Mouse (Mus musculus): ENCODE measurements around the gene Gm3259. TPM values are rescaled to one million over a fixed set of nuclear protein-coding genes. Genes with fewer than 3 reads are reported as not detected.
"Not testable (repeated sequence)": the region's sequence is repeated elsewhere in the genome, so short reads cannot be mapped to it uniquely, and the experiment has no call there.

Gm3259 gene
- not detected in 2 replicates for polyA plus RNA-seq (2015; fragmentation: Nextera tagmentation; extraction: Ambion mirVana)

GRCm38 (mm10) chr5:95305611-95306010 is at the start of gene Gm3259:
TSS of gene Gm3259 (plus strand) at chr5:95305911.
- not testable (repeated sequence) for H3K9ac ChIP-seq; H3K4me1 ChIP-seq; H3K27me3 ChIP-seq; H3K4me3 ChIP-seq (replicated peaks); H3K27ac ChIP-seq (replicated peaks); H3K9me3 ChIP-seq (replicated peaks); H3K36me3 ChIP-seq; ATAC-seq (ENCODE audit: insufficient number of reproducible peaks, low FRiP score, low TSS enrichment, low read depth); H3K4me2 ChIP-seq (replicated peaks)
- 46% methylated on average over 2 of the region's 2 CpGs for whole genome bisulfite sequencing

- WGBS: no CpG with 5 or more reads among the region's 1 CpGs
- H3K4me1 ChIP-seq; ATAC-seq (ENCODE audit: insufficient number of reproducible peaks, low FRiP score, low TSS enrichment, low read depth); H3K9ac ChIP-seq; H3K27ac ChIP-seq (replicated peaks); H3K27me3 ChIP-seq; H3K36me3 ChIP-seq; H3K4me3 ChIP-seq (replicated peaks); H3K9me3 ChIP-seq (replicated peaks); H3K4me2 ChIP-seq (replicated peaks): not testable (repeated sequence)
Measured at GRCm38 (mm10) chr5:95272668-95273067, 33.0 kb upstream of the Gm3259 start, which contains the start of gene Gm10424. TSS of gene Gm10424 (minus strand) at chr5:95272768.

Other genes starting within 250 kb of the Gm3259 start
- not detected in 2 replicates for gene Gm7942, start 199.0 kb upstream of the Gm3259 start, polyA plus RNA-seq (2015; fragmentation: Nextera tagmentation; extraction: Ambion mirVana)
- gene Gm16513, start 123.3 kb upstream of the Gm3259 start, polyA plus RNA-seq (2015; fragmentation: Nextera tagmentation; extraction: Ambion mirVana): not detected in 2 replicates
- gene Gm10424, start 33.1 kb upstream of the Gm3259 start, polyA plus RNA-seq (2015; fragmentation: Nextera tagmentation; extraction: Ambion mirVana): not detected in 2 replicates
- not detected in 2 replicates for gene D5Ertd577e, start 150.9 kb downstream of the Gm3259 start, polyA plus RNA-seq (2015; fragmentation: Nextera tagmentation; extraction: Ambion mirVana)
- not detected in 2 replicates for gene Gm3286, start 204.8 kb downstream of the Gm3259 start, polyA plus RNA-seq (2015; fragmentation: Nextera tagmentation; extraction: Ambion mirVana)